Mouse (Mus musculus): Measurements from ENCODE around the gene Yeats4.
"Not testable (repeated sequence)": the region's sequence is repeated elsewhere in the genome, so short reads cannot be mapped to it uniquely, and the experiment has no call there.

Gene Yeats4

DNA sequence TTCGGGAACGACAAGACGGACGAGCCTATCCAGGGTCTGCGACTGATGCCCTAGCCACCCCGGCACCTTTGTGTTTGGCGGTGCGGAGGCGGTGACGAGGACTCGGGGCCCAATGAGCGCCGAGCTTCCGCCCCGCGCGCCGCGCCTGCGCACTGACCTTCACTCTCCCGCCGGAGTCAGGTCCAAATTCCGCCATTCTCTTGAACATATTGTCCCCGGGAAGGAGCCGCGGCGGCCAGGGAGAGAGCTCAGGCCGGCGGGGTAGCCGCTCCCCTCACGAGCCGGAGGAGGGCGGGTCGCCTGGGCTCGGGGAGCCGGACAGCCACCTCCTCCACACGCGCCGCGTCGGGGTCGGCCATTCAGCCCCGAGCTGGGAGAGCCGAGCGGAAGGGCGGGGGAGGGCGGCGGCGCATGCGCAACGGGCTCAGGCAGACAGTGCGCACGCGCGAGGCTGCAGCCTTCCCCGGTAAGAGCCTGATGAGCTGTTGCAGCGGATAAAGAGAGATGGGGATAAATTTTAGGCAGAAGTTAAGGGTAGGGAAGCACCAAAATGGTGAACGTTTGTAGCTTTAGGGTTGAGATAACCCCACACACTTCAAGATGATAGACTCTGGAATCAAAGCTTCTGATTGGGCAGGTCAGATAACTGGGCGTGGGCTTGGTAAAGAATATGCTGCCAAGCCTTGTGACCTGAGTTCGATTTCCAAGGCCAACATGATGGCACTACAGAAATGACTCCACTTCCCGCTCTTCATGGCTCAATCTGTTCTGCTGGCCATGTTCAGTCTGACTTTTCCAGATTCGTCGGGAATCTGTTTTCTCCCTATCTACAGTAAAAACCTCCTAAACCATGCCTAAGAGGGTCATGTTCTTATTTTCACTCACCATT, at the start of gene Yeats4:
TSS of gene Yeats4 (minus strand) at position 406 of the 889 bp plus-strand sequence.
- DNase-seq = peak; percentile 96

GRCm38 (mm10) chr10:117272023-117272422, 47.7 kb upstream of the Yeats4 start:
- no peak for DNase-seq

DNA sequence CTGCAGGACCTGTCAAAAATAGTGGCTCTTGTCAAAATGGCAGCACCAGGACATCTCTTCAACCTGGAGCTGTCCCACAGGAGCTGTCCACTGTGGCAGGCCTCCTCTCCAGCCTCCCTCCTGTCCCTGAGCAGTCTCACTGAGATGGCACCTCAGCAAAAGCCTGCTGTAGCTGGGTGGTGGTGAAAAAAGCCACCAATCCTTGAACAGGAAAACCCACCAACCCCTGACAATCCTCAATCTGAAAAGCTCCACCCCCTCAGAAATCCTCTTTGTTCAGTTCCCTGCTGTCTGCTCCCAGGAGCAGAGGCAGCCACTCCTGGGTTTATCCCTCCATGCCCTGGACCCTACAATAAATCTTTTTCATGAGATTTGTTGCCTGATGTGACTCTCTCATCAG, 35.6 kb upstream of the Yeats4 start:
- no peak for DNase-seq

DNA sequence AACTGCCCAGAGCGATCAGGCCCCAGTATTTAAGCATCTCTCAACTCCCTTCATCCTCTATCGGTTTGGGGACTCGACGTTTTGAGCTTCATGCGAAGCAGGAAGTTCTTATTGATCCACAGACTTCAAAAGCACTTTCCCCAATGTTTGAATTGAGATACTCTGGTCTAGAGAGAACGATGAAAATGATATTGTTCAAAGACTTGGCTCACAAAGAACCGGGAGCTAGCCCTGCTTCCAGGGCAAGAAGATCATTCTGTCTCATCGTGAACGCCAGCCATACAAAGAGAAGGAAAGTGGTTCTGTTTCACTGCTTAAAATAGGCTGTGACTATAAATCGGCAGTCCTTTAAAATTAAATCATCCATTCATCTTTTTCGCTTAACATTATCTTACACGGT, 14.3 kb upstream of the Yeats4 start, which contains the start of gene 9530003J23Rik:
TSS of gene 9530003J23Rik (minus strand) at position 101 of the 400 bp plus-strand sequence.
- DNase-seq = no peak

DNA sequence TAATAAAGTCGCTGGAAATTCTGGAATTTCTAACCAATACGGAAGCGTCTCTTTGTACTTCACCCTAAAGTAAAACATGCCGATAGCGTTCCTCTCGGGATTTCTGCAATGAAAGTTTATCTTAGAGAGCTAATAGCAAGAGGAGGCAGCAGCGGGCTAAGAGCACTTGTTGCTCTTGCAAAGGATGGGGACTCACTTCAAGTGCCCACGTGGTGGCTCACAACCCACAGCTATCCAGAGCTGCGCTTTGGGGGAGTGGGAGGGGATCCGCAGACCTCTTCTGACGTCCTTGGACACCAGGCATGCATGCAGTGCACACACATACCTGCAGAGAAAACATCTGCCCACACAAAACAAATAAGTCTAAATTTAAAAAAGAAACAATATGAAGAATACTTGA, 11.6 kb upstream of the Yeats4 start:
- no peak for DNase-seq

GRCm38 (mm10) chr10:117234825-117235224, 10.5 kb upstream of the Yeats4 start:
- no peak for DNase-seq

GRCm38 (mm10) chr10:117229826-117230225, 5.5 kb upstream of the Yeats4 start:
- peak; percentile 29 for DNase-seq

DNA sequence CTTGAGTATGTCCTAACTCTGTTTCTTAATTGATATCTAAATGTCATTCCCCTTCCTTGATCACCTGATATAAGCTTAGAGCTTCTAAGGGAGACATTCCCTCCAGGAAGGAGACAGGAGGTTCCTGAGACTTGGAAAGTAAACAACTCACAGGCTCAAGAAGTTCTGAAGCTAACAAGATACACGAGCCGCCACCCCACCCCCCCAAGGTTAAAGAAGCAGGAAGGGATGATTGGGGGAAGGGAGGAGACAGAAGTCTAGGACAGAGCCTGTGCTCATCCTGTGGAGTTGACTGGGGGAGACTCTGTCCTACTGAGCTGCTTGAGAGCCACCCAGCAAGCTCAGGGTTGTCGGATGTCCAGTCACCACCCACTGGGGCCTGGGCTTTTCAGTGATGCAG, 1.7 kb upstream of the Yeats4 start:
- DNase-seq = no peak

DNA sequence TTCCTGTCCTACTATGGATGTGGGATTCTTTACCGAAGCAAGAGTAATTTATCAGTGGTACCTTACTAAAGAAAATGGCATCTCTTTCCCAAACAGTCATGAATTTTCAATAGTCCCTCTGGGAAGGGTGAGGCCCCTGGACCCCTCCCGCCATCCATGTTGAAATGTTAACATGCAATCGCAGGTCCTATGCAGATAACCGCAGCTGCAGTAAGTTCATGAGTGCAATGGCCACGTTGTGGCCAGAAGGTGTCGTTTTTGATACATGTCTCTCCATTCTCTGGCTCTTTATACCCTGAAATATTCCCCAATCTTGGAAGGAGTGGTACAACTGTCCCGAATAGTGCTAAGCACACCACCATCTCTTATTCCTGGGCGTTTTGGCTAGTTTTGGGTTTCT, 787 bp upstream of the Yeats4 start:
- DNase-seq = no peak

GRCm38 (mm10) chr10:117223758-117224101, 577 bp downstream of the Yeats4 start:
- DNase-seq = no peak

GRCm38 (mm10) chr10:117222821-117223220, 1.5 kb downstream of the Yeats4 start:
- DNase-seq = no peak

DNA sequence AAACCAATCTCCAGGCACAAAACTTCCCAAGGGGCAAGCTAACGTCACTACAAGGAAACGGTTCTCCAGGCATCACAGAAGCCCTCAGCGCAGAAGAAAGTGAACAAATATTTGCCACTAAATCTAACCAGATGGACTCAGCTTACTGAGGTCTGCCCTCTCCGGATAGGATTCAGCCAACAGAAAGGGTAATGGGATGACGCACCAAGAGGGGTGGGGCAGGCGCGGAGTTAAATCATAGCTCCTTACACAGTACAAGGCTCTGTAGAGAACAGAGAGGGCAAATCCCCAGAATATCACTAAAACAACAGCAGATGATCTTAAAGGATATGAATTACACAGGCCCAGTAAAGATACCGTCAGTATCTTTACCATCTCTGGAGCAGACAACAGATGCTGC, 6.0 kb downstream of the Yeats4 start:
- no peak for DNase-seq

DNA sequence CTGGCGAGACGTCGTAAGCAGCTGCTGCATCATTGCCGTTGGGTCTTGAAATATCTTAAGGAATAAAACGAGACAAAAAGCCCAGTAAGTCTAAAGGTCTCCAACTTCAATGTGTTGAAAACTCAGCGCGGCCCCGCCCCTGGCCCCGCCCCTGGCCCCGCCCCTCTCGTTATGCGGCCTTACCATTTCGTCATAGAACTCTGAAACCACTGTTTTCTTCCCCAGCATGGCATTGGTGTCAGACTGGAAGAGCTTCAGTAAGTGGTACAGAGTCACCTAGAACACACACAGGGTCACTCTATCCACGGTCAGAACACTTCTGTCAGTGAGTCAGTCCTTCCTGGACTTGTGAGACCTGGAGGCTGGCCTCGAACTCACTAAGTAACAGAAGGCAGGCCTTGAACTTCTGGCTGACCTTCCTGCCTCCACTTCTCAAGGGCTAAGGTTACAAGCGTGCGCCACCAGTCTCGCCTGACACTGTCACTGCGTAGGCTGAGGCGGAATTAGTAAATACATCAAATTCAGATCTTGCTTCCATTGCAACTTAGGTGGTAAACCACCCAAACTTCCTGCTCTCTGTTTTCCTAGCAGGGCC, 7.0 kb downstream of the Yeats4 start:
- DNase-seq = no peak

GRCm38 (mm10) chr10:117216793-117217192, 7.5 kb downstream of the Yeats4 start:
- no peak for DNase-seq

- no peak for DNase-seq
Measured at GRCm38 (mm10) chr10:117216132-117216495, 8.2 kb downstream of the Yeats4 start.

DNA sequence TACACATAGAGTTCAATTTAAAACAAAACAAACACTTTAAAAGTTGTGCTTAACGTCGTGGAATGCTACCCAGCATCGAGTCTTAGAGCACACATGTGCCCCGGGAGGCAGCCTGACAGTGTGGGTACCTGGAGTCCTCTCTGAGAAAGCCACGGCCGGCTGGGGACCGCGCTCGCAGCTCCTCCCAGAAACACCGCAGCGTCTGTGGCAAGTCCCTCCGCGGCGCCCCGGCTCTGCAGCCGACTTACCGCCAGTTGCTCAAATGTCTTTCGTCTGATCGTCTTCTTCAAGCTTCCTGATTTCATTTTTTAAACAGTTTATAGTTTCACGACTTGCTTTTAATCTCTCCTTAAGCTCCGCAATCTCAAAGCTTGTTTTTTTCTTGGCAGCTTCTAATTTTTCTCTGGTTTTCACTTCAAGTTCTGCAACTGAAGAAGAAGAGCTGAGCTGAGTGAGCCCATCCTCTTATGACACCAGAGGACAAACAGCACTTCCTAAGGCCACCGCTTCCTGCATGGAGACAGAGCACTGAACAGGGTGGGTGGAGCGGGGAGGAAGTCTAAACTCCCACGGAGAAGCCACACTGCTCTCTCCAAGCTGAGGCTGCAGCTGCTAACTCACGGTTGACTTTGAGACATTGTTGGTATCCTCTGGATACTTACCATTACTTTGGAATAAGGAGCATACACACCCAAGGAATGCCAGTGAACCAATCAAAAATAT, 8.7 kb downstream of the Yeats4 start:
- DNase-seq = no peak

GRCm38 (mm10) chr10:117211023-117211422, 13.3 kb downstream of the Yeats4 start:
- no peak for DNase-seq

DNA sequence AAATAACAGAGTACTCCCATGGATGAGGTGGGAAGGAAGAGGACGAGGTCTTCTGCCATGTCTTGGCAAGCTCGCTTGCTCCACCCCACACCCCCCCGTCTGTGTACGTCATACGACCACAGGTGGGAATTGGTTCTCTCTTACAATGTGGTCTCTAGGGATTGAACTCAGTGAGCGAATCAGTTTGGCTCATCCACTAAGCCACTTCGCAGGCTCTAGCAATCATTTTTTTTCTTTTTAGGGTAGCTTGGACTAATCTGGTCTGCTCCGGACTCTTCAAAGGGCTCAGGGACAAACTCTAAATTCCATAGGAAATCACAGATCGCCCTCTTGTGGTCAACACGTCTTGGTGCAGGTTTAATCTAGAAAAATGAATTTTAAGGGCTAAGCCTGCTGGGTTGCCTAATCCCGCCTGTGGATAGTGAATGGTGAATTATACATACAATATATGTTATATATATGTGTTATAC, 14.8 kb downstream of the Yeats4 start:
- no peak for DNase-seq

- DNase-seq = not testable (repeated sequence)
Measured at GRCm38 (mm10) chr10:117208787-117209186, 15.5 kb downstream of the Yeats4 start.

GRCm38 (mm10) chr10:117208221-117208620, 16.1 kb downstream of the Yeats4 start:
- DNase-seq = no peak

DNA sequence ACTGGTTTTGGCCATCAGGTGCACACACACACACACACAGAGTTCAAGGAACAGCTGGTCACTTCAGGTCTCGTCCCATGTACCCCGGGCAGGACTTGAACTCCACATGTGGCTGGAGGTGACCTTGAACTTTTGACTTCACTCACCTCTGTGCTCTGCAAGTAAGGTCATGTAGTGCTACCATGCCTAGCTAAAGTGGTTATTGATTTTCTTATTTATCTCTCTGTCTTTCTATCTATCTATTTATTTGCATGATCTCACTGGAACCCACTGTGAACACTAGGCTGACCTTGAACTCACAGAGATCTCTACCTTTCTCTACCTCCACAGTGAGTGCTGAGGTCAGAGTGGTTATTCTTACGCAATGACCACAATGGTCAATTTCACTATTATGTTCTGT, 18.2 kb downstream of the Yeats4 start:
- DNase-seq = no peak

- DNase-seq = no peak
Measured at GRCm38 (mm10) chr10:117203558-117203981, 20.7 kb downstream of the Yeats4 start.

GRCm38 (mm10) chr10:117202981-117203557, 21.2 kb downstream of the Yeats4 start:
- no peak for DNase-seq

All from cerebellum, adult 11-12 months (tissue).